Mouse (Mus musculus) stomach, embryonic 14.5 days (tissue): ENCODE results near the gene Vmn2r83. TPM values are rescaled to one million over a fixed set of nuclear protein-coding genes. Genes with fewer than 3 reads are reported as not detected.
"Not testable (repeated sequence)": the region's sequence is repeated elsewhere in the genome, so short reads cannot be mapped to it uniquely, and the experiment has no call there.

ENCODE experiments used
- ATAC-seq: fragments of 200-750 bp; cut with Nextera tagmentation; 2 replicates; pipeline ENCODE4 v1.8.0; 2017; ENCODE audit warnings: low read depth, moderate TSS enrichment; ENCODE audit not compliant: insufficient number of reproducible peaks, insufficient read depth, low FRiP score
- H3K27ac ChIP-seq: fragments of 300-500 bp; sonication (generic); 2 replicates; pipeline ENCODE4 v1.5.1; 2014; ENCODE audit warnings: mild to moderate bottlenecking, low read length, moderate library complexity, mixed read lengths
- H3K27me3 ChIP-seq: fragments of 300-500 bp; sonication (generic); 2 replicates; pipeline ENCODE4 v1.6.1; 2014; ENCODE audit warnings: low read length, control low read depth, mixed read lengths; ENCODE audit not compliant: control insufficient read depth, insufficient read depth
- H3K36me3 ChIP-seq: fragments of 300-500 bp; sonication (generic); 2 replicates; pipeline ENCODE4 v1.6.1; 2014; ENCODE audit warnings: mild to moderate bottlenecking, control low read depth, low read length, moderate library complexity, mixed read lengths; ENCODE audit not compliant: control insufficient read depth, insufficient read depth
- H3K4me1 ChIP-seq: fragments of 300-500 bp; sonication (generic); 2 replicates; pipeline ENCODE4 v1.6.1; 2014; ENCODE audit warnings: low read length, control low read depth, mixed read lengths; ENCODE audit not compliant: control insufficient read depth, insufficient read depth
- H3K4me2 ChIP-seq: fragments of 300-500 bp; sonication (generic); replicated peaks from 2 replicates; pipeline ENCODE4 v1.6.1; 2014; ENCODE audit warnings: low read depth, low read length, control low read depth
- H3K4me3 ChIP-seq: fragments of 300-500 bp; sonication (generic); 2 replicates; pipeline ENCODE4 v1.5.1; 2014; ENCODE audit warnings: low read depth, low read length, control low read depth
- H3K9ac ChIP-seq: fragments of 300-500 bp; sonication (generic); replicated peaks from 2 replicates; pipeline ENCODE4 v1.6.1; 2014; ENCODE audit warnings: low read depth, mild to moderate bottlenecking, control low read depth, low read length, moderate library complexity, mixed read lengths
- H3K9me3 ChIP-seq: fragments of 300-500 bp; sonication (generic); 2 replicates; pipeline ENCODE4 v1.6.1; 2016; ENCODE audit warnings: low read depth, low read length, control low read depth; ENCODE audit not compliant: control insufficient read depth
- WGBS: fragments of 180-500 bp; shearing (Covaris S2); extraction: QIAGEN DNeasy Blood & Tissue Kit; methylation state at CpG from one replicate; pipeline ENCODE4 v1.1.7; 2014; 5-methylcytosine and 5-hydroxymethylcytosine counted together
- polyA plus RNA-seq: library from polyadenylated mRNA; unstranded; fragments of >200 nt; fragmentation: Nextera tagmentation; extraction: Ambion mirVana; gene quantifications from 2 replicates; pipeline ENCODE4 v1.2.1, GENCODE M21; 2014

Gene Vmn2r83
- polyA plus RNA-seq = not detected in 2 replicates

DNA sequence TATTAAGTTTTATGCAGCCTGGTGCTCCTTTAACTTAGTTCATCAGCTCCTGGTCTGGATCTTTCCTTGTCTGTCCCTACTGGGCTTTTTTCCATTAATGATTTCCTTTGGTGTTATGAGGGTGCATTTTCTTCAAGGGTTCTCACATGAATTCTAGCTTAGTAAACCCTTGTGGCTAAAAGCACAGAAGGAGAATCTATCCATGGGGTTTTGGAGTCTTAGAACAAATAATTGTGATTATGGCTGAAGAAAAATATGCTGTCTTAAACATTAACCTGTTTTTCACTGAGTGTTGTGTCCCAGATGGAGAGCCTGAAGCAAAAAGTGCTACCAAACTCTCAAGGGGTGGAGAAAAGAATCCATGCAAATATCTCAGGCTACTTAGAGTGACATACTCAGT is at the start of gene Vmn2r83:
TSS of gene Vmn2r83 (plus strand) at position 301 of the 400 bp plus-strand sequence.
- H3K9me3 ChIP-seq = no peaks in the 10 kb centered on the region
- no peak within 1 kb of the TSS for H3K4me2 ChIP-seq

DNA sequence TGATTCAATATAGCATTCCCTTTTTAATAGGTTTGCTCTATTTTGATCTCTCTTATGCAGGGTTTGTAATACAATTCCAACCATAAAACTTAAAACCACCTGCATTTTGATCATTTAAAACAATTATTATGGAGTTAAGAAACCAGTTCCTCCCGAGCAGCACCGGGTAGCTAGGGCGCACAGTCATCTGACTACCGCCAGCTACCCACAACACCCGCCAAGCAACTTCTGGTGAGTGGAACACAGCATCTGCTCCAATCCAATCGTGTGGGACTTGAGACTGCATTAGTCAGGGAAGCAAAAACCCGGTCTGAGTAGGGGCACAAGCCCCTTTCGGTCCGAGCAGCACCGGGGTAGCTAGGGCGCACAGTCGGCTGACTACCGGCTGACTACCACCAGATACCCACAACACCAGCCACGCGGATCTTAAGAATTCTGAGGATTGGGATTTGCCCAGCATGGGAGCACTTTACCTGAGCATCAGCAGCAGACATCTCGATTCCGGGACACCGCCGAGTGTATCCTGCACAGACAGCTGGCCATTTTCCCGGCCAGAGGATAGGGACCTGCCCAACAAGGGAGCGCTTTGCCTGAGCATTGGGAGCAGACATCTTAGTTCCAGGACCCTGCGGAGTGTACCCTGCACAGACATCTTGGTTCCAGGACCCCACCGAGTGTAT is 33.2 kb upstream of the Vmn2r83 start:
- WGBS = 84% methylated on average over 23 of the region's 23 CpGs
- not testable (repeated sequence) for H3K4me3 ChIP-seq, H3K9me3 ChIP-seq, H3K27me3 ChIP-seq, H3K4me2 ChIP-seq, ATAC-seq, H3K4me1 ChIP-seq, H3K9ac ChIP-seq, H3K27ac ChIP-seq, H3K36me3 ChIP-seq

More for the DNA sequence above, at the start of gene Vmn2r83:
- Histone ChIP-seq H3K36me3 (no peaks in the 10 kb centered on the region), H3K4me1 (no peaks in the 10 kb centered on the region), H3K9ac (no peak within 1 kb of the TSS), H3K27me3 (no peaks in the 10 kb centered on the region), H3K4me3 (no peak within 1 kb of the TSS), H3K27ac (no peak within 1 kb of the TSS)
- no peak for ATAC-seq

DNA sequence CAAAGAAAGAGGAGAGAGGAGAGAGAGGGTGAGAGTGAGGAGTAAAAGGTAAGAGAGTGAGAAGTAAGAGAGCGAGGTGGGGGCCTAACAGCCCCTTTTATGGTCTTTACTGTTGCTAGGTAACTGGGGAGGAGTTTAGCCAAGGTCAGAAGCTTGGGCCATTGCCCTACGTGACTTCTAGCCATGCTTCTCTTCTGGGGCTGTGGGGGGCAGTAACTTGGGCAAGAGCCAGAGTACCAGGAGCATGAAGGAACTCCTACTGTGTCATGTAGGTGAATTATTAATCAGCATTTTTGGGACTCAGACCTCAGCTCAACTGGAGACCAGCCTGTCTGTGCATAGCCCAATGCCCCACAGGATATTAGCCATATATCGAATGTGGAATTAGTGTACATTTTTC is 27.4 kb downstream of the Vmn2r83 start:
- Histone ChIP-seq H3K4me2 (no peak overlapping the region), H3K27ac (no peak overlapping the region), H3K4me3 (no peak overlapping the region), H3K27me3 (no peaks in the 10 kb centered on the region), H3K9ac (no peak overlapping the region), H3K4me1 (no peaks in the 10 kb centered on the region), H3K9me3 (no peaks in the 10 kb centered on the region), H3K36me3 (no peaks in the 10 kb centered on the region)
- WGBS = 66% methylated on average over 3 of the region's 3 CpGs
- no peak for ATAC-seq

DNA sequence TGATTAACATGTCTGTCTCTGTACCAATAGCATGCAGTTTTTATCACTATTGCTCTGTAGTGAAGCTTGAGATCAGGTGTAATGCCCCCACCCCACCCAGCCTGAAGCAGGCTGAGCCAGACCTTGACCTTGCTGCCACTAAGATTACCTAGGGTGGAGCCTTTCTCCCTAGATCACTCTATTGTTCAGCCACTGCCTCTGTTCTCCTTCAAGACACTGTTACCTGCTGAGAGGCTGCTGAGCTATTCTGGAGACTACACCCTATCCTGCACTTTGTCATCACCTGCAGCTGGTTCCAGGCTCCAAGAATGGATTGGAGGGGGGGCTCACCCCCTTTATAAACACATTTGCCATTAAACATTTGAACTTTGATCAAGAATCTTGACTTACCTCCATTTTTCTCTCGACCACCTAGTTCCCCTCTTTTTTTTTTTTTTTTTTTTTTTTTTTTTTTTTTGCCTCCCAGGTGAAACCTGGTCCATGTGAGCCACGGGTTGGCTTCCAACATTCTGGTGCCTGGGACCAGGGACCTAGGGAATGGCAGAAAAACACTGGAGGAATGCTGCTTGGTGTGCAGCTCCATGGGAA is 28.3 kb downstream of the Vmn2r83 start:
- H3K9ac ChIP-seq = no peak overlapping the region
- no peak overlapping the region for H3K4me2 ChIP-seq
- H3K27me3 ChIP-seq = no peaks in the 10 kb centered on the region
- ATAC-seq = no peak
- WGBS = 37% methylated on average over 2 of the region's 2 CpGs
- H3K4me3 ChIP-seq = no peak overlapping the region
- H3K4me1 ChIP-seq = no peaks in the 10 kb centered on the region
- no peak overlapping the region for H3K27ac ChIP-seq
- H3K9me3 ChIP-seq = no peaks in the 10 kb centered on the region
- no peaks in the 10 kb centered on the region for H3K36me3 ChIP-seq

DNA sequence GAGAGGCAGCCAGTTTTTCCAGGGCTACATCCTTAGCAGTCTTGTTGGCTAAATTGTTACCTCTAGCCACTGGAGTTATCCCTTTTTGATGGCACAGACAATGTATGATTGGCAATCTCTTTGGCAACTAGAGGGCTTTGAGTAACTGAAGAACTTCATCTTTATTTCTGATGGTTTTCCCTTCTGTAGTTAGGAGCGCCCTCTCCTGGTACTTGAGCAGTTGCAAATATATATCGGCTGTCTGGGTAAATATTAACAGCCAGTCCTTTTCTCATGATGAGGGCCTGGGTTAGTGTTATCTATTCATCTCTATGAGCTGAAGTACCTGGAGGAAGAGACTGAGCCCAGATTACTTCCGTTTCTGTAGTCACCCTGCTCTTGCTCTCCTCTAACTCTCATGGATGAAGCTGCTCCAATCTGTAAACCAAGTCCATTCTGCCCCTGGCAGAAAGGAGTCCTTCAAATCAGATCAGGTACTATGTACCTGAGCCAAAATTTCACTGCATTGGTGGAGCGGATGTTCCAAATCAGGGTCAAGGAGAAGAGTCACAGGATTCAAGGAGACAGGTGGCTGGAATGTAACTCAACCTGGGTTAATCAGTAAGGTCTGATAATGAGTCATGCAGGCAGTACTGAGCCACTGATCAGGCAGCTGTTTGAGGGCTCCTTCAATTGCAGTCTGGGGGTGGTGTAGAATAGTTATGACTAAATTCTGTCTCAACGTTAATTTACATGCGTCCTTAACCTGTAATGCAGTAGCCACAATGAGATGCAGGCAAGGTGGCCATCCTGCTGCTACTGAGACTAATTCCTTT is 34.5 kb downstream of the Vmn2r83 start:
- no peak for ATAC-seq
- no peak overlapping the region for H3K4me2 ChIP-seq
- H3K4me3 ChIP-seq = no peak overlapping the region
- no peaks in the 10 kb centered on the region for H3K27me3 ChIP-seq
- H3K36me3 ChIP-seq = no peaks in the 10 kb centered on the region
- H3K27ac ChIP-seq = no peak overlapping the region
- no peaks in the 10 kb centered on the region for H3K4me1 ChIP-seq
- WGBS = 64% methylated on average over 6 of the region's 6 CpGs
- no peaks in the 10 kb centered on the region for H3K9me3 ChIP-seq
- H3K9ac ChIP-seq = no peak overlapping the region

DNA sequence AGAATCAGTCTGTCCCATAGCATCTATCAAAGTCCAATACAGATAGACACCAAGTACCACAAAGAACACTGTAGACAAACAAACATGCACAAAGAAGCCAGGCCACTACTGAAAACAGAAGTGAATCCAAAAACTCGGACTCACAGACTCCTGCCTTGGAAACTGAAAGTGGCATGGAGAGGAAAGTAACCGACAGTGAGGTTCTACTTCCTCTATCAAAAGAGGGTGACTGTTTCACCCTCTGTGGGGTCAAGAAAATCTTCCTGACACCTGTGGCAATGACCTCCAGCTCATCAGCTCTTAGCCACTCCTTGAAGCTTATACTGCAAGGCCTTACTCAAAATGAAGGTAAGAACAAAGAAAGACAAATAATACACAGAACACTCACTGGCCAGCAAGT is 38.2 kb downstream of the Vmn2r83 start:
- Histone ChIP-seq H3K9ac (no peak overlapping the region), H3K27ac (no peak overlapping the region), H3K4me2 (no peak overlapping the region), H3K4me3 (no peak overlapping the region), H3K9me3 (no peaks in the 10 kb centered on the region), H3K36me3 (no peaks in the 10 kb centered on the region), H3K27me3 (no peaks in the 10 kb centered on the region), H3K4me1 (no peaks in the 10 kb centered on the region)
- WGBS = 81% methylated on average over 2 of the region's 2 CpGs
- ATAC-seq = no peak

DNA sequence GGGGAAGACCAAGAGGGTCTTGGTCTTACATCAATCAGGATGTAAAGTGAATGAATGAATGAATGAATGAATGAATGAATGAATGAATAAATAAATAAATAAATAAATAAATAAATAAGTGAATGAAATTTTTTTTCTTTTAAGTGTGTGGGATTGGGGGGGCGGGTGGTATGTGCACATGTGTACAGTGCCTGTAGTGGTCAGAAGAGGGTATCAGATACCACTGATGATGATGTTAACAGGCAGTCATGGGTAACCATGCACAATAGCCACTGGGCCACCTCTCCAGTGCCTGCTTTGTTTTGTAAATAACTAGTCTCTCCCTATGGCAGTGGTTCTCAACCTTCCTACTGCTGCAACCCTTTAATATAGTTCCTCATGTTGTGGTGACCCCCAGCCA is 55.9 kb downstream of the Vmn2r83 start:
- Histone ChIP-seq H3K4me1 (no peaks in the 10 kb centered on the region), H3K4me3 (no peak overlapping the region), H3K9me3 (no peaks in the 10 kb centered on the region), H3K27me3 (no peaks in the 10 kb centered on the region), H3K36me3 (no peaks in the 10 kb centered on the region), H3K9ac (no peak overlapping the region), H3K4me2 (no peak overlapping the region), H3K27ac (no peak overlapping the region)
- no peak for ATAC-seq
- WGBS = 71% methylated on average over 1 of the region's 1 CpGs

DNA sequence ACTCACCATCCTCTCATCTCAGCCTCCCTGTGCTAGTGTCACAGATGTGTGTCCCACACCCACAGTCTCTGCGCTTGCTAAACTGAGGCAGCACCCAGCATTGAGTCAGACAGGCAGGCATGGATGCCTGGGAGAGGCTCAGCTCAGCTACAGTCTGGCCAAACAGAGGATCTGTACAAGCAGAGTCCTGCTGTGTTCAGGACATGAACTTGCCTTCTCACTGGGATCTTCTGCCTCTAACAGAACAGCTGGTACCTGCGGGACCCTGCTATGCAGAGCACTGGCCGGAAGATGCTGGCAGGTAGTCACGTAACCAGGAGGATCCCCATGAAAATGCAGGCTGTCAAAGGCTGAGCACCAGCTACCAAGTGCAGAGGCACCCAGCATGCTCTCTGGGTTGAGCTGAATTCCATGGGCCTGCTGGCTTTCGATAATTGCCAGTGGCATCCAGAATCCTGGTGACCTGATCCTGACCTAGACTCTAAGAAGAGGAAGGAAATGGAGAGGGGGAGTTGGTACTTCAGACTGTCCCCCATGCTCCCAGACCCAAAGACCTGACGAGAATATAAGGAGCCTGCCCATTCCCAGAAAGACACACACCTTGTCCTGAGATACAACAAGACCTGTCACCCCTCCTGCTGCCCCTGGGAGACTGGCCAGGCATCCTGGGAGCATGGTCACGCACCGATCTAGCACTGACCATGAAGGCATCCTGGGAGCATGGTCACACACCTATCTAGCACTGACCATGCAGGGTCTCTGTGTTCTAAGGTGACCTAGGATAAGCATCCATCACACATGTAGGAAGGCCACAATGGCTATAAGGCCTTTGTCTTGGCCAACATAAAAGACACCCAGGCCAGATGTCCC is 57.2 kb downstream of the Vmn2r83 start:
- no peak overlapping the region for H3K4me3 ChIP-seq
- no peaks in the 10 kb centered on the region for H3K27me3 ChIP-seq
- H3K4me2 ChIP-seq = no peak overlapping the region
- no peaks in the 10 kb centered on the region for H3K36me3 ChIP-seq
- no peaks in the 10 kb centered on the region for H3K9me3 ChIP-seq
- no peak overlapping the region for H3K27ac ChIP-seq
- H3K9ac ChIP-seq = no peak overlapping the region
- 91% methylated on average over 8 of the region's 8 CpGs for WGBS
- H3K4me1 ChIP-seq = no peaks in the 10 kb centered on the region
- no peak for ATAC-seq
